Mouse (Mus musculus): ENCODE results near the gene Rexo5.

GRCm38 (mm10) chr7:119881229-119881628, 87.4 kb downstream of the Rexo5 start:
- TF ChIP-seq POLR2A (IDR thresholded peaks at IDR 0.05; ENCODE audit: control insufficient read depth, extremely low read depth, insufficient read depth, low read length, poor library complexity), result no peak
- TF ChIP-seq CTCF (IDR thresholded peaks at IDR 0.05; ENCODE audit: borderline replicate concordance, control insufficient read depth, extremely low read depth, insufficient read depth, low read length, poor library complexity), result no peak
